Mouse (Mus musculus): ENCODE results near the gene Sel1l3.

Gene Sel1l3

GRCm38 (mm10) chr5:53101848-53102473, 111.8 kb downstream of the Sel1l3 start:
- no peak for ATAC-seq (ENCODE audit: low TSS enrichment)

GRCm38 (mm10) chr5:53091331-53091730, 122.4 kb downstream of the Sel1l3 start:
- peak; percentile 50 for ATAC-seq (ENCODE audit: low TSS enrichment)

GRCm38 (mm10) chr5:53087452-53087851, 126.3 kb downstream of the Sel1l3 start:
- ATAC-seq (ENCODE audit: low TSS enrichment): no peak

GRCm38 (mm10) chr5:53078453-53078852, 135.3 kb downstream of the Sel1l3 start:
- no peak for ATAC-seq (ENCODE audit: low TSS enrichment)

- no peak for ATAC-seq (ENCODE audit: low TSS enrichment)
Observed at GRCm38 (mm10) chr5:53074553-53074952, 139.2 kb downstream of the Sel1l3 start.

GRCm38 (mm10) chr5:53061532-53062130, 152.1 kb downstream of the Sel1l3 start:
- ATAC-seq (ENCODE audit: low TSS enrichment): no peak

Measured in frontal cortex, adult (tissue).